Mouse (Mus musculus) T-helper 1 cell (primary cell): ENCODE data around the gene Mfap4.

Source experiments
- in situ Hi-C: fragments of 300-600 bp; cut with MboI, MseI; formaldehyde crosslinking; loops from one replicate; pipeline ENCODE4 v1.15.1; 2025; ENCODE audit warnings: high pct_unique_total_duplicates

Mfap4 gene

GRCm38 (mm10) chr11:61481239-61482090, 3.8 kb upstream of the Mfap4 start:
- in situ Hi-C loops, result loop anchor here (5.0 kb wide), 1 partner anchor 39 kb away; no protein-coding TSS in a partner anchor

DNA sequence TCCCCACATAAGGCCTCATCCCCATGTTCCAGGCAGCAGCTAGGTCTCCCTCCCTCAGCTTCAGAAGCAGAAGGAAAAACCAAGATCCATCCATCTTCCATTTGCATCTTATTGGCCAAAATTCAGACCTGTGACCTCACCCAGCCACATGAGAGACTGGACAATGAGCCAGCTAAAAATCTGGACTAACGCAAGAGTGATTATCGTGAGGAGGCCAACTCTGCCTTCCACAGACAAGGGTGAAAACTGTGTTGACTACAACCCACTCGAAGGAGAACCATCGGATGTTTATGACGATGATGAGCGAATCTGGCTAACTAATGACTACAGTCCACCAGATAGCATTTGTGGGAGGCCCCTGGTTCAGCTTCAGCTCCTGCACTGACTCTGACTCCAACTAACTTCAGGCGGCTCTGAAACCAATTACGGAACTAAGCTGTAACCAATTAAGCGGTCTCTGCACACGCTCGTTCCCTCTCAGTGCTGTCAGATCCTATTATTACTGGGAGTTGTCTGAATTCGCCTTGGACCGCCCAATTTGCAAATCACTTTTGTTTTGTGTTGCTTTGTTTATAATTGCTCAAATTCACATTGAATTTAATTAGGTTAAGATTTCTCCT, 1.9 kb upstream of the Mfap4 start:
- in situ Hi-C loops, result loop anchor here (5.0 kb wide), 1 partner anchor 41 kb away; no protein-coding TSS in a partner anchor

DNA sequence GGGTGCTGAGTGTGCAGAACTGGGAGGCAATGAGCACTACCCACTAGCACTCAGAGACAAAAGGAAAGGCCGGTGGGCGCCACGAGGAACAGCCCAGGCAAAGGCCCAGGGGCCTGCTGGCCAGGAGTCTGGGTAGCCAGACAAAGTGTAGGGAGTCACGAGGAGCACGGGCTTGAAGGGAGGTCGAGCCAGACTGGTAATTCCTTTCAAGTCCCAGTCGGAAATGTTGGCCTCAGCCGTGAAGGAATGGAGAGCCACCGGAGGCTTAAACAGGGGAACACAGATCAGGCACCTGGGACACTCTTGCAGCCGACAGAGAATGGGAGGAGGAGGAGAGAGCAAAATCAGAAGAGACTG, 997 bp upstream of the Mfap4 start:
- in situ Hi-C loops, result loop anchor here (5.0 kb wide), 1 partner anchor 42 kb away; no protein-coding TSS in a partner anchor

GRCm38 (mm10) chr11:61485541-61486457, 568 bp downstream of the Mfap4 start:
- in situ Hi-C loops, result no loop called here

- in situ Hi-C loops, result no loop called here
These were observed 1.4 kb downstream of the Mfap4 start for GRCm38 (mm10) chr11:61486458-61487219.

- in situ Hi-C loops, result no loop called here
These were observed 2.2 kb downstream of the Mfap4 start for GRCm38 (mm10) chr11:61487401-61487800.

- in situ Hi-C loops, result no loop called here
These were observed 2.7 kb downstream of the Mfap4 start for GRCm38 (mm10) chr11:61487936-61488335.

- in situ Hi-C loops, result no loop called here
These were observed 3.9 kb downstream of the Mfap4 start for GRCm38 (mm10) chr11:61489085-61489484.

- in situ Hi-C loops, result no loop called here
These were observed 4.6 kb downstream of the Mfap4 start for GRCm38 (mm10) chr11:61489874-61490273.

- in situ Hi-C loops, result no loop called here
These were observed 5.8 kb downstream of the Mfap4 start for GRCm38 (mm10) chr11:61490944-61491520.

DNA sequence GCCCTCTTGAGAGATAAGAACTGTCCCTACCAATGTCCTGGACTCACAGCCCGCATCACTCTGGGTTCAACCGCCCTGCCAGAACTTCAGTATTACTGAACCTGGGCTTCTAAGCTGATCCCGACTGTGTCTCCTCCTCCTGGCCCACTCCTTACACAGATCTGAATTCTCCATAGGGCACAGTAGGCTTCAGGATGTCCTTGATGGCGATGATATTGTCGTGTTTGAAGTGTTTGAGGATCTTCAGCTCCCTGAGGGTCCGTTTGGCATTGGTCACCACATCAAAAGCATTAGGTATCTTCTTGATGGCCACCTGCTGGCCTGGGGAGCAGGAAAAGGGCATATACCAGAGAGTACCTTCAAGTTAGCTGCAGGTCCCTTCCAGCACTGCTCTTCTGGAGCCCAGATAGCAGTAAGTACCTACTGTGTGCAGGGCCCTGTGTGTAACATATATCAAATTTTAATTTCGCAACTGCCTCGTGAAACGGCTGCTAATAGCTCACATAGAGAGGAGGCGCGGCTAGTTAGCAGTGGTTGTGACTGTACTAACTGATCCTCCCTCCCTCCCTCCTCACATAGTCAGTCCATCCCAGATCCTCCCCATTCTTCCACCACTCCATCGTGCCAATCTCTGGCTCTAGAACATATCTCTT, 7.6 kb downstream of the Mfap4 start:
- in situ Hi-C loops, result no loop called here

- in situ Hi-C loops, result no loop called here
These were observed 8.4 kb downstream of the Mfap4 start for GRCm38 (mm10) chr11:61493525-61494128.

GRCm38 (mm10) chr11:61494129-61494997, 9.1 kb downstream of the Mfap4 start, which contains the start of gene Mapk7:
Gene Mapk7 (minus strand): TSS chr11:61494406.
- in situ Hi-C loops, result no loop called here

- in situ Hi-C loops, result no loop called here
These were observed 10.3 kb downstream of the Mfap4 start for GRCm38 (mm10) chr11:61495528-61495927.

- in situ Hi-C loops, result no loop called here
These were observed 12.3 kb downstream of the Mfap4 start for GRCm38 (mm10) chr11:61497490-61497889.

DNA sequence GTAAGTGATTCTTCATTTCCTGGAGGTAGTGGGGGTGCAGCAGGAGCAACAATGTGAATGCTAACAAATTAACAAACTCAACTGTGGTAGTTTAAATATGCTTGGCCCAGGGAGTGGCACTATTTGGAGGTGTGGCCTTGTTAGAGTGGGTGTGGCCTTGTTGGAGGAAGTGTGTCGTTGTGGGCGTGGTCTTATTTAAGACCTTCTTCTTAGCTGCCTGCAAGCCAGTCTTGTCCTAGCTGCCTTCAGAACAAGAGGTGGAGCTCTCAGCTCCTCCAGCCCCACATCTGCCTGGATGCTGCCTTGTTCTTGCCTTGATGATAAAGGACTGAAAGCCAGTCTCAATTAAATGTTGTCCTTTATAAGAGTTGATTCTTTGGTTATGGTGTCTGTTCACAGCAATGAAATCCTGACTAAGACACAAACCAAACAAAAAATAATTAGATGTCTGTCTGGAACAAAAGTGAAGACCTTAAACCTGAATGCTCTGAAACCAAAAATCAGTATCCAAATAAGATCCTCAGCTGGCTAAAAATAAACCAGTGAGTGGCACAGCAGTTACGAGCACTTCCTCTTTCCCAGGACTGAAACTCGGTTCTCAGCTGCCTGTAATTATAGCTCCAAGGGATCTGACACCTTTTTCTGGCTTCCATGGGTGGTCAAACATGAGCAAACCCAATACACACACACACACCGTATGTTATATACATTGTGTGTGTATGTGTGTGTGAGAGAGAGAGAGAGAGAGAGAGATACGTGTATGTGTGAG, 13.7 kb downstream of the Mfap4 start:
- in situ Hi-C loops, result no loop called here

- in situ Hi-C loops, result loop anchor here (5.0 kb wide), 1 partner anchor 1627 kb away; no protein-coding TSS in a partner anchor
These were observed 18.7 kb downstream of the Mfap4 start for GRCm38 (mm10) chr11:61503933-61504332.
